Mouse (Mus musculus) E14TG2a.4 (cell line): Measurements from ENCODE around the gene Kcnh5.

Experiments
- CTCF ChIP-seq: conservative IDR thresholded peaks from 2 replicates; pipeline ENCODE4 v1.5.1; 2014; ENCODE audit warnings: low read length
- NANOG ChIP-seq: IDR thresholded peaks from 2 replicates; pipeline ENCODE4 v1.6.1; 2014; ENCODE audit warnings: borderline replicate concordance, low read length, mixed read lengths
- POU5F1 ChIP-seq: IDR thresholded peaks from 2 replicates; pipeline ENCODE4 v1.6.1; 2014; ENCODE audit warnings: low read length, borderline replicate concordance

DNA sequence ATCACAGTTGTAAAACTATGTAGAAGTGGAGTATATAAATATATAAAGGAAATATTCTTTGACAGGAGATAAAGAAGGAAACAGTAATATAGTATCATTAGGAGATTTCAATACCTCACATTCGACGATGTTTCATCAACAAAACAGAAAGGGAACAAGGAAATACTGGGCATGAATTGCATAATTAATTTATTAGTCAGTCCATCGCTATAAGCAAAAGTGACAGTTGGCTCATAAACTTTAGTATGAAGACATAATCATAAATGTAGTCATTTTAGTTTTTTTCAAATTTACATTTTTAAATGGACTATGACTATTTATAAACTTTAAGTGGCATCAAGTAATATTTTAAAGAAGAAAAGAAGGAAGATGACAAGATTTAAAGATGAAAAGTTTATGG lies 205.9 kb downstream of the Kcnh5 start:
- TF ChIP-seq CTCF, result no peak
- no peak for TF ChIP-seq NANOG
- TF ChIP-seq POU5F1, result no peak
